Mouse (Mus musculus) intestine, postnatal 0 days (tissue): ENCODE measurements around the gene Muc4. TPM values are rescaled to one million over a fixed set of nuclear protein-coding genes. Genes with fewer than 3 reads are reported as not detected.

Source experiments
- ATAC-seq: fragments of 200-750 bp; cut with Nextera tagmentation; 2 replicates; pipeline ENCODE4 v1.8.0; 2017; ENCODE audit warnings: mild to moderate bottlenecking, moderate TSS enrichment, moderate library complexity
- H3K27ac ChIP-seq: fragments of 300-500 bp; sonication (generic); 2 replicates; pipeline ENCODE4 v1.5.1; 2014; ENCODE audit warnings: mild to moderate bottlenecking, low read depth, low read length, moderate library complexity
- H3K27me3 ChIP-seq: fragments of 300-500 bp; sonication (generic); replicated peaks from 2 replicates; pipeline ENCODE4 v1.6.1; 2014; ENCODE audit warnings: low read length, mixed read lengths; ENCODE audit not compliant: control insufficient read depth, insufficient read depth
- H3K36me3 ChIP-seq: fragments of 300-500 bp; sonication (generic); 2 replicates; pipeline ENCODE4 v1.6.1; 2014; ENCODE audit warnings: mild to moderate bottlenecking, moderate library complexity; ENCODE audit not compliant: control insufficient read depth, insufficient read depth
- H3K4me1 ChIP-seq: fragments of 300-500 bp; sonication (generic); replicated peaks from 2 replicates; pipeline ENCODE4 v1.6.1; 2014; ENCODE audit warnings: antibody characterized with exemption, low read length, mixed read lengths; ENCODE audit not compliant: control insufficient read depth, insufficient read depth
- H3K4me2 ChIP-seq: fragments of 300-500 bp; sonication (generic); replicated peaks from 2 replicates; pipeline ENCODE4 v1.6.1; 2014; ENCODE audit warnings: low read depth, mild to moderate bottlenecking, moderate library complexity
- H3K4me3 ChIP-seq: fragments of 300-500 bp; sonication (generic); 2 replicates; pipeline ENCODE4 v1.5.1; 2014; ENCODE audit warnings: low read depth, low read length
- H3K9ac ChIP-seq: fragments of 300-500 bp; sonication (generic); 2 replicates; pipeline ENCODE4 v1.6.1; 2014; ENCODE audit warnings: mild to moderate bottlenecking, low read depth, low read length
- H3K9me3 ChIP-seq: fragments of 300-500 bp; sonication (generic); 2 replicates; pipeline ENCODE4 v1.6.1; 2016; ENCODE audit warnings: mixed run types; ENCODE audit not compliant: control insufficient read depth
- CTCF ChIP-seq: sonication (generic); IDR thresholded peaks from 2 replicates; pipeline ENCODE4 v1.5.1; 2016; ENCODE audit warnings: low read depth, mild to moderate bottlenecking, control low read depth, antibody characterized with exemption, moderate library complexity
- WGBS: fragments of 180-500 bp; shearing (Covaris S2); extraction: QIAGEN DNeasy Blood & Tissue Kit; methylation state at CpG from one replicate; pipeline ENCODE4 v1.1.7; 2014; 5-methylcytosine and 5-hydroxymethylcytosine counted together
- polyA plus RNA-seq: library from polyadenylated mRNA; unstranded; fragments of >200 nt; fragmentation: Nextera tagmentation; extraction: Ambion mirVana; gene quantifications from 2 replicates; pipeline ENCODE4 v1.2.1, GENCODE M21; 2015

Muc4 gene
- polyA plus RNA-seq, 1 experiment from 2014 or later: 0.95 TPM

GRCm38 (mm10) chr16:32723163-32723562 is 12.5 kb upstream of the Muc4 start:
- ATAC-seq: 0 out of 2 replicates have a peak, but pooled peaks have one; percentile 10
- Histone ChIP-seq H3K36me3 (no peaks in the 10 kb centered on the region), H3K27ac (no peak overlapping the region), H3K27me3 (no peaks in the 10 kb centered on the region), H3K4me3 (no peak overlapping the region), H3K4me2 (0 out of 2 replicates have a peak overlapping the region, but pooled peaks have one; percentile 10), H3K9me3 (no peaks in the 10 kb centered on the region), H3K4me1 (0 out of 2 replicates have a peak, but pooled peaks cover 3% of the 10 kb centered on the region), H3K9ac (no peak overlapping the region)
- TF ChIP-seq CTCF: no peak
- WGBS: 44% methylated on average over 7 of the region's 7 CpGs

- H3K4me1 ChIP-seq: peaks cover 3% of the 10 kb centered on the region; the same call in 1 of the 2 replicates
- no peak overlapping the region for H3K4me3 ChIP-seq
- 34% methylated on average over 4 of the region's 4 CpGs for WGBS
- no peak overlapping the region for H3K4me2 ChIP-seq
- no peak for ATAC-seq
- H3K9me3 ChIP-seq: no peaks in the 10 kb centered on the region
- H3K27ac ChIP-seq: no peak overlapping the region
- TF ChIP-seq CTCF: no peak
- H3K27me3 ChIP-seq: no peaks in the 10 kb centered on the region
- H3K9ac ChIP-seq: no peak overlapping the region
- H3K36me3 ChIP-seq: no peaks in the 10 kb centered on the region
Observed at GRCm38 (mm10) chr16:32723767-32724166, 11.9 kb upstream of the Muc4 start.

GRCm38 (mm10) chr16:32724259-32724658 is 11.4 kb upstream of the Muc4 start:
- no peak overlapping the region for H3K4me3 ChIP-seq
- TF ChIP-seq CTCF: no peak
- no peak overlapping the region for H3K27ac ChIP-seq
- WGBS: 77% methylated on average over 2 of the region's 2 CpGs
- H3K9ac ChIP-seq: no peak overlapping the region
- no peaks in the 10 kb centered on the region for H3K9me3 ChIP-seq
- no peak overlapping the region for H3K4me2 ChIP-seq
- H3K36me3 ChIP-seq: no peaks in the 10 kb centered on the region
- no peaks in the 10 kb centered on the region for H3K27me3 ChIP-seq
- peaks cover 3% of the 10 kb centered on the region; the same call in 1 of the 2 replicates for H3K4me1 ChIP-seq
- ATAC-seq: no peak

GRCm38 (mm10) chr16:32726501-32726900 is 9.2 kb upstream of the Muc4 start:
- H3K4me2 ChIP-seq: no peak overlapping the region

GRCm38 (mm10) chr16:32728240-32728639 is 7.4 kb upstream of the Muc4 start:
- Histone ChIP-seq H3K36me3 (no peaks in the 10 kb centered on the region), H3K4me2 (no peak overlapping the region), H3K27ac (no peak overlapping the region), H3K9ac (no peak overlapping the region), H3K4me1 (peaks cover 3% of the 10 kb centered on the region; the same call in 1 of the 2 replicates), H3K27me3 (no peaks in the 10 kb centered on the region), H3K9me3 (no peaks in the 10 kb centered on the region), H3K4me3 (no peak overlapping the region)
- TF ChIP-seq CTCF: no peak
- ATAC-seq: peak; percentile 70; the same call in 1 of the 2 replicates

More at GRCm38 (mm10) chr16:32726501-32726900, 9.2 kb upstream of the Muc4 start:
- Histone ChIP-seq H3K9ac (no peak overlapping the region), H3K4me3 (no peak overlapping the region), H3K27ac (no peak overlapping the region), H3K4me1 (peaks cover 3% of the 10 kb centered on the region; the same call in 1 of the 2 replicates), H3K36me3 (no peaks in the 10 kb centered on the region), H3K27me3 (no peaks in the 10 kb centered on the region), H3K9me3 (no peaks in the 10 kb centered on the region)
- no peak for ATAC-seq
- TF ChIP-seq CTCF: no peak

- 14% methylated on average over 1 of the region's 1 CpGs for WGBS
- Histone ChIP-seq H3K9ac (no peak overlapping the region; the same call in 1 of the 2 replicates), H3K36me3 (no peaks in the 10 kb centered on the region), H3K27ac (no peak overlapping the region), H3K4me2 (no peak overlapping the region), H3K27me3 (no peaks in the 10 kb centered on the region), H3K4me3 (no peak overlapping the region), H3K9me3 (no peaks in the 10 kb centered on the region), H3K4me1 (peaks cover 3% of the 10 kb centered on the region; the same call in 1 of the 2 replicates)
- TF ChIP-seq CTCF: no peak
- peak; percentile 78 for ATAC-seq
Observed at GRCm38 (mm10) chr16:32728730-32729129, 7.0 kb upstream of the Muc4 start.

- no peaks in the 10 kb centered on the region for H3K36me3 ChIP-seq
- H3K9ac ChIP-seq: no peak overlapping the region
- no peaks in the 10 kb centered on the region; the same call in 1 of the 2 replicates for H3K4me1 ChIP-seq
- H3K27ac ChIP-seq: no peak overlapping the region
- ATAC-seq: no peak
- TF ChIP-seq CTCF: no peak
- 92% methylated on average over 3 of the region's 3 CpGs for WGBS
- H3K4me2 ChIP-seq: no peak overlapping the region
- H3K27me3 ChIP-seq: no peaks in the 10 kb centered on the region
- no peak overlapping the region for H3K4me3 ChIP-seq
- H3K9me3 ChIP-seq: no peaks in the 10 kb centered on the region
Observed at GRCm38 (mm10) chr16:32733213-32733612, 2.5 kb upstream of the Muc4 start.
